Mouse (Mus musculus) neural tube, embryonic 13.5 days (tissue): ENCODE measurements around the gene Rpl3. TPM values are rescaled to one million over a fixed set of nuclear protein-coding genes. Genes with fewer than 3 reads are reported as not detected.

ENCODE experiments used
- ATAC-seq: fragments of 200-750 bp; cut with Nextera tagmentation; 2 replicates; pipeline ENCODE4 v1.8.0; 2017; ENCODE audit warnings: low read depth, mild to moderate bottlenecking, moderate TSS enrichment, moderate library complexity
- H3K27ac ChIP-seq: fragments of 300-500 bp; sonication (generic); replicated peaks from 2 replicates; pipeline ENCODE4 v1.5.1; 2015; ENCODE audit warnings: moderate library complexity, mild to moderate bottlenecking, inconsistent platforms
- H3K27me3 ChIP-seq: fragments of 300-500 bp; sonication (generic); 2 replicates; pipeline ENCODE4 v1.6.1; 2015; ENCODE audit warnings: mild to moderate bottlenecking, inconsistent platforms
- H3K36me3 ChIP-seq: fragments of 300-500 bp; sonication (generic); 2 replicates; pipeline ENCODE4 v1.6.1; 2015; ENCODE audit warnings: mild to moderate bottlenecking, inconsistent platforms
- H3K4me1 ChIP-seq: fragments of 300-500 bp; sonication (generic); replicated peaks from 2 replicates; pipeline ENCODE4 v1.6.1; 2015; ENCODE audit warnings: inconsistent platforms
- H3K4me2 ChIP-seq: fragments of 300-500 bp; sonication (generic); 2 replicates; pipeline ENCODE4 v1.6.1; 2015; ENCODE audit warnings: inconsistent platforms, mild to moderate bottlenecking, moderate library complexity
- H3K4me3 ChIP-seq: fragments of 300-500 bp; sonication (generic); 2 replicates; pipeline ENCODE4 v1.5.1; 2015; ENCODE audit warnings: mild to moderate bottlenecking, inconsistent platforms
- H3K9ac ChIP-seq: fragments of 300-500 bp; sonication (generic); 2 replicates; pipeline ENCODE4 v1.6.1; 2015; ENCODE audit warnings: moderate library complexity, mild to moderate bottlenecking, inconsistent platforms
- H3K9me3 ChIP-seq: fragments of 300-500 bp; sonication (generic); 2 replicates; pipeline ENCODE4 v1.6.1; 2016; ENCODE audit warnings: inconsistent platforms
- WGBS: fragments of 180-500 bp; shearing (Covaris S2); methylation state at CpG from one replicate; pipeline ENCODE4 v1.1.7; 2015; 5-methylcytosine and 5-hydroxymethylcytosine counted together
- polyA plus RNA-seq: library from polyadenylated mRNA; unstranded; fragments of >200 nt; fragmentation: Nextera tagmentation; extraction: Ambion mirVana; gene quantifications from 2 replicates; pipeline ENCODE4 v1.2.1, GENCODE M21; 2015

Gene Rpl3
- polyA plus RNA-seq, 1 experiment from 2014 or later: 620 TPM

DNA sequence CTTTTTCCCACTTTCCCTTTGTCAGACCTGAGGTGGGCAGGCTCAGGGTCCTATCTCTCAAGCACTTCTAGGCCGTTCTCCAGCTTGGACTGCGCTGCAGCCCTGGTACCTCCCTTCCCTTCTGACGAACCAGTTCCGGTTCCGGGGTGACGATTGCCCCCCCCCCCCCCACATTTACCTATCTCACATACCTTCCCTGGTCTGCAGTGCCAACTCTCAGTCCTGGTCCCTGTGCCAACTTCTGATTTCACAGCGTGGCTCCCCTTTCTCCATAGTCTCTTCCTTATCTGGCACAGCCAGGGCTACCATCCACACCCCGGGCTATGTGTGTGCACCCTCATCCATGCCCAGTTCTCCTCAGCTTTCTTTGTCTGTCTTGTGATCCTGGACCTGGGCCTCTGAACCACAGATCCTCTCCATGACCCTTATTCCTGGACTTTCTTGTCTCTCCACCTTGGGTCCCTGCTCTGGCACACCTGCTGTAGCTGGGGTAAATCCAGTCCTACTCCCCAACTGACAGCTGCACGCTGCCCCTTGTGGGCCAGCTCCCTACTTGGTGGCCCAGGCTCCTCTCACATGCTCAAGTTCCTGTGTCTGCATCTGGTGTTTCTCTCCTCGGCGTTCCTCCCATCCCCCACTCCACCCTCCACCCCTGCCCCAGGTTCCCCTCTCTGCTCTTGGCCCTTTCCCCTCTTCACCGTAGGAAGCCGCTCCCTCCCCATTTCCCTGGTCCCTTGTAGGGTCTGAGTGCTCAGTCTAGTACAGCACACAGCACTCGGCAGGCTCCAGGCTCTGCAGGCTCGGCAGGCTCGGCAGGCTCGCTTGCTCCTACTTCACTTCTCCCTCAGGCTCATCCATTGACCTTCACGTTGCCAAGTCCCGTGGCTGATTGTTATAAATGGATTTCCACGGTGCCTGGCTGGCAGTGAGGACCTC lies 5.5 kb upstream of the Rpl3 start:
- H3K4me3 ChIP-seq: no peak overlapping the region
- peak overlapping the region; percentile 20; the same call in 1 of the 2 replicates for H3K27ac ChIP-seq
- ATAC-seq: peak; percentile 45
- no peaks in the 10 kb centered on the region for H3K36me3 ChIP-seq
- 26% methylated on average over 19 of the region's 20 CpGs for WGBS
- H3K4me2 ChIP-seq: peak overlapping the region; percentile 32; the same call in 1 of the 2 replicates
- H3K9ac ChIP-seq: peak overlapping the region; percentile 58
- H3K4me1 ChIP-seq: peaks cover 34% of the 10 kb centered on the region
- H3K27me3 ChIP-seq: peaks cover 9% of the 10 kb centered on the region
- H3K9me3 ChIP-seq: no peaks in the 10 kb centered on the region

GRCm38 (mm10) chr15:80096406-80096805 lies 4.7 kb upstream of the Rpl3 start:
- Histone ChIP-seq H3K4me3 (no peak overlapping the region), H3K36me3 (no peaks in the 10 kb centered on the region), H3K27ac (0 out of 2 replicates have a peak overlapping the region, but pooled peaks have one; percentile 5), H3K9ac (no peak overlapping the region), H3K9me3 (no peaks in the 10 kb centered on the region), H3K4me1 (peaks cover 42% of the 10 kb centered on the region), H3K27me3 (peaks cover 12% of the 10 kb centered on the region), H3K4me2 (no peak overlapping the region)
- 67% methylated on average over 10 of the region's 10 CpGs for WGBS
- no peak for ATAC-seq

- Histone ChIP-seq H3K27me3 (peaks cover 12% of the 10 kb centered on the region), H3K36me3 (no peaks in the 10 kb centered on the region), H3K9ac (no peak overlapping the region), H3K4me2 (no peak overlapping the region), H3K27ac (no peak overlapping the region), H3K4me3 (no peak overlapping the region), H3K9me3 (no peaks in the 10 kb centered on the region), H3K4me1 (peaks cover 47% of the 10 kb centered on the region)
- no peak for ATAC-seq
- WGBS: 72% methylated on average over 1 of the region's 1 CpGs
These were observed 3.9 kb upstream of the Rpl3 start for GRCm38 (mm10) chr15:80095596-80095995.

DNA sequence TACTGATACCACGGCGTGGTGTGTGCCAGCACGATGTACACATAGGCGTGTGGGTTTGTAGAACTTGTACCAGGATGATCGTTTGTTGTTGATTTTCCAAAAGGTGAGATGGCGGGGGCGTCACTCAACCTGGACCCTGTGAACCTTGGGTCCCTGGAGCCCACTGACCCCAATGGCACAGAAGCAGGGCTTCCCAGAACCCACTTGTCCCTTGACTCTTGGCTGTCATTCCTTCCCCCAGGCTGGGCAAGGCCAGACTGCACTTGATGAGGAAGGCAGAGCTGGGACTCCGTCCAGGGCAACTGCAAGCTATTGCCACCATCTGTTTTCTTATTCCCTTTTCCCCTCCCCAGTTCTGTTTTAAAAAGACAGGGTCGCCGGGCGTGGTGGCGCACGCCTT lies 2.5 kb upstream of the Rpl3 start:
- Histone ChIP-seq H3K4me3 (no peak overlapping the region), H3K36me3 (no peaks in the 10 kb centered on the region), H3K4me2 (no peak overlapping the region), H3K4me1 (peaks cover 49% of the 10 kb centered on the region), H3K27me3 (peaks cover 19% of the 10 kb centered on the region), H3K27ac (no peak overlapping the region), H3K9me3 (no peaks in the 10 kb centered on the region), H3K9ac (no peak overlapping the region)
- no peak for ATAC-seq
- WGBS: 90% methylated on average over 13 of the region's 13 CpGs

- H3K4me1 ChIP-seq: peaks cover 36% of the 10 kb centered on the region
- H3K4me2 ChIP-seq: peak overlapping the region; percentile 69
- H3K27me3 ChIP-seq: peaks cover 20% of the 10 kb centered on the region
- peak overlapping the region; percentile 77 for H3K4me3 ChIP-seq
- H3K9me3 ChIP-seq: no peaks in the 10 kb centered on the region
- no peak for ATAC-seq
- no peak overlapping the region for H3K27ac ChIP-seq
- peak overlapping the region; percentile 87 for H3K9ac ChIP-seq
- no peaks in the 10 kb centered on the region for H3K36me3 ChIP-seq
- WGBS: 8% methylated on average over 8 of the region's 8 CpGs
These were observed 931 bp upstream of the Rpl3 start for GRCm38 (mm10) chr15:80092599-80092998.

GRCm38 (mm10) chr15:80092041-80092441 lies 373 bp upstream of the Rpl3 start:
- Histone ChIP-seq H3K4me1 (peaks cover 30% of the 10 kb centered on the region), H3K9ac (peak overlapping the region; percentile 87), H3K36me3 (no peaks in the 10 kb centered on the region), H3K27ac (no peak overlapping the region), H3K4me3 (peak overlapping the region; percentile 77), H3K4me2 (peak overlapping the region; percentile 69), H3K9me3 (no peaks in the 10 kb centered on the region), H3K27me3 (peaks cover 20% of the 10 kb centered on the region)
- 18% methylated on average over 7 of the region's 7 CpGs for WGBS
- peak; percentile 28 for ATAC-seq

GRCm38 (mm10) chr15:80090741-80091120 lies 937 bp downstream of the Rpl3 start:
- Histone ChIP-seq H3K4me2 (peak overlapping the region; percentile 69), H3K4me1 (peaks cover 24% of the 10 kb centered on the region), H3K36me3 (no peaks in the 10 kb centered on the region), H3K27me3 (peaks cover 20% of the 10 kb centered on the region), H3K4me3 (peak overlapping the region; percentile 77), H3K9ac (peak overlapping the region; percentile 87), H3K27ac (peak overlapping the region; percentile 54; the same call in 1 of the 2 replicates), H3K9me3 (no peaks in the 10 kb centered on the region)
- 1% methylated on average over 17 of the region's 17 CpGs for WGBS
- ATAC-seq: peak; percentile 51; the same call in 1 of the 2 replicates

- peaks cover 20% of the 10 kb centered on the region for H3K27me3 ChIP-seq
- peaks cover 24% of the 10 kb centered on the region for H3K4me1 ChIP-seq
- H3K4me2 ChIP-seq: peak overlapping the region; percentile 69; the same call in 1 of the 2 replicates
- no peak overlapping the region for H3K4me3 ChIP-seq
- H3K36me3 ChIP-seq: no peaks in the 10 kb centered on the region
- no peak for ATAC-seq
- H3K9me3 ChIP-seq: no peaks in the 10 kb centered on the region
- H3K27ac ChIP-seq: no peak overlapping the region
- H3K9ac ChIP-seq: no peak overlapping the region
- 77% methylated on average over 11 of the region's 11 CpGs for WGBS
These were observed 1.5 kb downstream of the Rpl3 start for GRCm38 (mm10) chr15:80090155-80090554.

DNA sequence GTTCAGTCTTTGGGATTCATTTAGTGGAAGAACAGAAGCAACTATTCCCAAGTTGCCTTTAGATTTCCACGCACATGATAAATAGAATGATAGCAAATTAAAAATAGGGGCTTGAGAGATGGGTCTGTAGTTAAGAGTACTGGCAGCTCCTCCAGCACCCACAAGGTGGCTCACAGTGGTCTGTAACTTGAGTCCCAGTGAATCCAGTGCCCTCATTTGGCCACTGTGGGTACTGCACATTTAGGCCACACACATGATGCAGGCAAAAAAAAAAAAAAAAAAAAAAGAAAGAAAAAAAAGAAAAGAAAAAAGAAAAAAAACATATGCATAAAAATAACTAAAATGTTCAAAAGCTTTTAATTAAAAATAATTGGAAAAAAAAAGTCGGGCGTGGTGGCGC lies 3.0 kb downstream of the Rpl3 start:
- Histone ChIP-seq H3K9ac (no peak overlapping the region), H3K4me2 (no peak overlapping the region), H3K4me3 (no peak overlapping the region), H3K36me3 (no peaks in the 10 kb centered on the region), H3K9me3 (no peaks in the 10 kb centered on the region), H3K27ac (no peak overlapping the region), H3K27me3 (peaks cover 20% of the 10 kb centered on the region), H3K4me1 (peaks cover 24% of the 10 kb centered on the region)
- ATAC-seq: no peak
- 27% methylated on average over 4 of the region's 4 CpGs for WGBS

GRCm38 (mm10) chr15:80087406-80088012 lies 4.2 kb downstream of the Rpl3 start:
- Histone ChIP-seq H3K36me3 (no peaks in the 10 kb centered on the region), H3K27me3 (peaks cover 14% of the 10 kb centered on the region), H3K4me3 (no peak overlapping the region), H3K4me1 (peaks cover 20% of the 10 kb centered on the region), H3K9ac (no peak overlapping the region), H3K27ac (no peak overlapping the region), H3K9me3 (no peaks in the 10 kb centered on the region), H3K4me2 (no peak overlapping the region)
- no peak for ATAC-seq
- 85% methylated on average over 9 of the region's 9 CpGs for WGBS

DNA sequence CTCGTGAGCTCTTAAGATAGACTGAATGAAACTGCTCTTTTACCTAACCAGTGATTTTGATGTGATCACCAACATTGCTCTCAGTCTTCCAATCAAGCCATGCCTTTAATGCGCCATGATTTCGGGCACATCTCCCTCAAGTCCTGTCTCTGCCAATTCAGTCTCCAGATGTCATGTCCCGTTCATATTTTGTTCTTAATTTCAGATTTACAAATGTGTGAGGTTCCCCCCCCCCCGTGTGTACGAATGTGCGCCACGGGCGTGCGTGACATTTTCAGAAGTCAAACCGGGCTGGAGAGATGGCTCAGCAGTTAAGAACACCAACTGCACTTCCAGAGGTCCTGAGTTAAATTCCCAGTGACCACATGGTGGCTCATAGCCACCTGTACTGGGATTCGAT lies 7.9 kb downstream of the Rpl3 start:
- H3K36me3 ChIP-seq: peaks cover 33% of the 10 kb centered on the region
- WGBS: 1% methylated on average over 12 of the region's 12 CpGs
- peak; percentile 62 for ATAC-seq
- H3K9ac ChIP-seq: peak overlapping the region; percentile 96
- peak overlapping the region; percentile 98 for H3K27ac ChIP-seq
- H3K27me3 ChIP-seq: no peaks in the 10 kb centered on the region
- peaks cover 34% of the 10 kb centered on the region for H3K4me1 ChIP-seq
- H3K9me3 ChIP-seq: no peaks in the 10 kb centered on the region
- peak overlapping the region; percentile 80 for H3K4me3 ChIP-seq
- H3K4me2 ChIP-seq: peak overlapping the region; percentile 90

- Histone ChIP-seq H3K36me3 (peaks cover 37% of the 10 kb centered on the region), H3K9ac (peak overlapping the region; percentile 96), H3K4me3 (peak overlapping the region; percentile 80), H3K27me3 (no peaks in the 10 kb centered on the region), H3K27ac (peak overlapping the region; percentile 98), H3K4me1 (peaks cover 34% of the 10 kb centered on the region), H3K4me2 (peak overlapping the region; percentile 90), H3K9me3 (no peaks in the 10 kb centered on the region)
- peak; percentile 96 for ATAC-seq
- under 1% methylated on average over 30 of the region's 30 CpGs for WGBS
These were observed 8.4 kb downstream of the Rpl3 start for GRCm38 (mm10) chr15:80083276-80083731.
